Mouse (Mus musculus) ovary, adult 2 months (tissue): Measurements from ENCODE around the gene Zfx. TPM values are rescaled to one million over a fixed set of nuclear protein-coding genes. Genes with fewer than 3 reads are reported as not detected.

Experiments
- polyA plus RNA-seq: library from polyadenylated mRNA; depleted of rRNA; stranded (reverse); fragments of >200 nt; gene quantifications from 2 replicates; pipeline ENCODE4 v1.2.3, GENCODE M21; 2012; rRNA removed

The Zfx gene
- polyA plus RNA-seq: 3.6 and 8.3 TPM in 2 replicates

DNA sequence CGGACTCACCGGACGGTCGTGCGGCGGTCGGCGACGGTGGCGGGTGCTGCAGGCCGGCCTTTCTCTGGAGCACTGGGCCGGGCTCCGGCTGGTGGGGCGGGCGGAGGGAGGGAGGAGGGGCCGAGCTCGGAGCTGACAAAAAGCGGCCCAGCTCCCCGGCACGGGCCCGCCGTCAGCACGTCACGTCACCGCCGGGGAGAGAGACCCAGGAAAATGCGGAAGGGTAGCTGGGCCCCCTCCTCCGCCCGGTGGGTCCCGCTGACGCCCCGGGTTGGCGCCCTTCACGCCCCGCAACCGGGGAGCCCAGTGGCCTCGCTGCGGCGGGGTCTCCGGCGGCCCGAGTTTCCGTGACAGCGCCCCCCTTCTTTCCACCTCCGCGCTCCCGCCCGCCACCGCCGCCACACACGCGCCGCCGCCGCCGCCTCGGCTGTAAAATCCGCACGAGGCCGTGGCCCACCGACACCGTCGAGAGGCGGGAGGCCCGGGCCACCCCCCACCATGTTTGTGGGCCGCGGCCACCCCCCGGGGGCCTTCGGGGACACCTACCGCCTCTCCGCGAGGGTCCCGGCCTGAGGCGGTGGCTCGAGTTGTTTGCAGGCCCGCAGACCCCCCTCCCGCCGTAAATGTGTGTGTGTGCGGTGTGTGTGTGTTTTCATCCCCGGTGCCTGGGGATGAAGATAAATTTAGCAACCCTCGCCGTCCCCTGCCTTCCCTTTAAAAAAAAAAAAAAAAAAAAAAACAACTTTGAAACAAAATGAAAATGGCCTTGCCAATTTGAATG, at the start of gene Zfx:
TSS of gene Zfx (minus strand) at position 644 of the 781 bp plus-strand sequence.

Other genes starting within 250 kb of the Zfx start
- 1.6 and 2.2 TPM in 2 replicates for gene AU015836, start 155.0 kb downstream of the Zfx start, polyA plus RNA-seq
- 49.7 and 62.2 TPM in 2 replicates for gene Eif2s3x, start 89.2 kb upstream of the Zfx start, polyA plus RNA-seq
- 12.2 and 14.2 TPM in 2 replicates for gene Klhl15, start 110.9 kb upstream of the Zfx start, polyA plus RNA-seq
- gene Fam90a1b, start 243.1 kb upstream of the Zfx start, polyA plus RNA-seq: not detected in 2 replicates
- gene Apoo, start 243.4 kb upstream of the Zfx start, polyA plus RNA-seq: 2.0 and 3.6 TPM in 2 replicates